17 mouse cellular contexts compared by ENCODE assay signal in genomic region chr11:50977216-50977615, GRCm38 (mm10). TPM values are rescaled to one million over a fixed set of nuclear protein-coding genes. Genes with fewer than 3 reads are reported as not detected.
DNase-seq lines count a peak whose midpoint lies in the region; ATAC-seq and TF ChIP-seq lines count a peak whose summit lies in the region.
"Had no signal": no experiment of that assay in that cellular context is flagged by ENCODE, and none has a peak within 500 bp of the region (broad histone marks: within the 10 kb centered on the region; RNA-seq: fewer than 3 reads in every experiment).

No protein-coding gene starts in this region.

- no peak for TF ChIP-seq CTCF in cerebellum, adult 2 months (IDR thresholded peaks at IDR 0.05; ENCODE audit: borderline replicate concordance, insufficient read depth, low read depth, low read length)
- TF ChIP-seq CTCF in liver, adult 2 months (IDR thresholded peaks at IDR 0.05; ENCODE audit: low read depth, low read length), result peak; percentile 24; the same call in 1 of the 2 replicates

- H3K4me1 ChIP-seq in cerebellum, adult 2 months (ENCODE audit: control insufficient read depth, insufficient read depth, low read length), result no peaks in the 10 kb centered on the region
- no peaks in the 10 kb centered on the region for H3K4me1 ChIP-seq in liver, adult 2 months (ENCODE audit: control insufficient read depth, insufficient read depth, low read length)
- H3K4me1 ChIP-seq in liver, embryonic 12.5 days, result no peaks in the 10 kb centered on the region
- H3K4me1 ChIP-seq: embryonic facial prominence, embryonic 13.5 days; forebrain, embryonic 13.5 days; liver, embryonic 13.5 days had no signal

- no peaks in the 10 kb centered on the region for H3K27me3 ChIP-seq in cerebellum, adult 2 months (ENCODE audit: control insufficient read depth, insufficient read depth, low read length)
- 0 out of 2 replicates have a peak, but pooled peaks cover 2% of the 10 kb centered on the region for H3K27me3 ChIP-seq in liver, adult 2 months (ENCODE audit: control insufficient read depth, insufficient read depth, low read length)
- H3K27me3 ChIP-seq in liver, embryonic 12.5 days (replicated peaks), result no peaks in the 10 kb centered on the region
- H3K27me3 ChIP-seq: embryonic facial prominence, embryonic 13.5 days; forebrain, embryonic 13.5 days; liver, embryonic 13.5 days had no signal

- no peaks in the 10 kb centered on the region for H3K9me3 ChIP-seq in liver, embryonic 12.5 days (replicated peaks)
- H3K9me3 ChIP-seq: embryonic facial prominence, embryonic 13.5 days; forebrain, embryonic 13.5 days; liver, embryonic 13.5 days had no signal

- no peak overlapping the region for H3K27ac ChIP-seq in cerebellum, adult 2 months (ENCODE audit: insufficient read depth, low read length)
- no peak overlapping the region for H3K27ac ChIP-seq in liver, adult 2 months (replicated peaks; ENCODE audit: insufficient read depth, low read depth, low read length)
- H3K27ac ChIP-seq in liver, embryonic 12.5 days, result no peak overlapping the region
- H3K27ac ChIP-seq: embryonic facial prominence, embryonic 13.5 days; forebrain, embryonic 13.5 days; liver, embryonic 13.5 days had no signal

- no peak overlapping the region for H3K4me2 ChIP-seq in liver, embryonic 12.5 days
- H3K4me2 ChIP-seq: embryonic facial prominence, embryonic 13.5 days; forebrain, embryonic 13.5 days; liver, embryonic 13.5 days had no signal

- DNase-seq in cerebellum, postnatal 14 days, result peak; percentile 2 to 9
- no peak for DNase-seq in cerebellum, adult 2 months
- no peak for DNase-seq in liver, adult 2 months (ENCODE audit: extremely low read depth, low read depth, low spot score)
- DNase-seq in adrenal gland, adult 8-10 months, result peak; percentile 13
- DNase-seq in retina, postnatal 1 day, result peak; percentile 33
- no peak for DNase-seq in layer of hippocampus, adult 9-10 months (ENCODE audit: low spot score)
- DNase-seq: B cell, adult 2 months; liver, embryonic 13.5 days had no signal

- no peak for ATAC-seq in liver, embryonic 12.5 days
- ATAC-seq in megakaryocyte-erythroid progenitor cell, adult 5-6 weeks (replicated peaks; ENCODE audit: low FRiP score, low TSS enrichment, poor library complexity, severe bottlenecking), result no peak
- ATAC-seq: forebrain, embryonic 13.5 days had no signal

- no peak overlapping the region for H3K9ac ChIP-seq in liver, adult 2 months (ENCODE audit: low read depth, low read length)
- H3K9ac ChIP-seq in liver, embryonic 12.5 days, result no peak overlapping the region
- H3K9ac ChIP-seq: embryonic facial prominence, embryonic 13.5 days; forebrain, embryonic 13.5 days; liver, embryonic 13.5 days had no signal

- H3K4me3 ChIP-seq in cerebellum, adult 2 months (replicated peaks; ENCODE audit: insufficient read depth, low read depth, low read length), result no peak overlapping the region
- H3K4me3 ChIP-seq in liver, adult 2 months (ENCODE audit: insufficient read depth, low read depth, low read length), result no peak overlapping the region
- no peak overlapping the region for H3K4me3 ChIP-seq in liver, embryonic 12.5 days
- H3K4me3 ChIP-seq: embryonic facial prominence, embryonic 13.5 days; forebrain, embryonic 13.5 days; liver, embryonic 13.5 days; myocyte had no signal

- 58% methylated on average over 4 of the region's 4 CpGs for WGBS in cerebellum, adult 2 months
- 67% methylated on average over 4 of the region's 4 CpGs for WGBS in liver, adult 2 months
- WGBS in liver, embryonic 12.5 days (ENCODE audit: insufficient replicate concordance), result 53% methylated on average over 4 of the region's 4 CpGs

- no peaks in the 10 kb centered on the region for H3K36me3 ChIP-seq in liver, adult 2 months (ENCODE audit: control insufficient read depth, insufficient read depth, low read length)
- no peaks in the 10 kb centered on the region for H3K36me3 ChIP-seq in liver, embryonic 12.5 days
- H3K36me3 ChIP-seq: embryonic facial prominence, embryonic 13.5 days; liver, embryonic 13.5 days had no signal

- no peak for TF ChIP-seq POLR2A in cerebellum, adult 2 months (IDR thresholded peaks at IDR 0.05; ENCODE audit: borderline replicate concordance, insufficient read depth, low read length)
- no peak for TF ChIP-seq POLR2A in liver, adult 2 months (IDR thresholded peaks at IDR 0.05; ENCODE audit: extremely low read depth, insufficient read depth, low read length)

- no peaks in the 10 kb centered on the region for H3K79me2 ChIP-seq in liver, adult 2 months (ENCODE audit: control insufficient read depth, insufficient read depth, low read length)

RNA-seq across cellular contexts. Expression of gene Olfr1377, which starts 4.6 kb away (rescaled TPM):
- polyA plus RNA-seq in cerebellum, adult 2 months (2012; rRNA removed), result not detected in 2 replicates
- total RNA-seq in liver, adult 2 months (2014; rRNA removed), result not detected in 2 replicates
- polyA plus RNA-seq in liver, adult 2 months (2012; rRNA removed), result not detected in 2 replicates
- polyA plus RNA-seq in liver, embryonic 12.5 days (2016; fragmentation: Nextera tagmentation; extraction: Ambion mirVana), result not detected in 2 replicates
- not detected for total RNA-seq in adrenal gland, adult 8-10 months (2022)
- not detected in 2 replicates for total RNA-seq in megakaryocyte-erythroid progenitor cell, adult 5-6 weeks (2014; fragmentation: Nextera tagmentation)
- total RNA-seq in megakaryocyte-erythroid progenitor cell, adult 5-6 weeks (2017), result not detected in 2 replicates
- total RNA-seq: heart, postnatal 25 days; left cerebral cortex, adult 18-20 months had no signal
- polyA plus RNA-seq: embryonic facial prominence, embryonic 13.5 days; forebrain, embryonic 13.5 days; gonadal fat pad, adult 2 months; kidney, embryonic 14.5 days; liver, embryonic 13.5 days; myocyte had no signal

RNA-seq across cellular contexts. Expression of gene Olfr1378, which starts 10.9 kb away (rescaled TPM):
- polyA plus RNA-seq in cerebellum, adult 2 months (2012; rRNA removed), result not detected in 2 replicates
- not detected in 2 replicates for total RNA-seq in liver, adult 2 months (2014; rRNA removed)
- not detected in 2 replicates for polyA plus RNA-seq in liver, adult 2 months (2012; rRNA removed)
- polyA plus RNA-seq in liver, embryonic 12.5 days (2016; fragmentation: Nextera tagmentation; extraction: Ambion mirVana), result not detected in 2 replicates
- not detected for total RNA-seq in adrenal gland, adult 8-10 months (2022)
- not detected in 2 replicates for total RNA-seq in megakaryocyte-erythroid progenitor cell, adult 5-6 weeks (2014; fragmentation: Nextera tagmentation)
- not detected in 2 replicates for total RNA-seq in megakaryocyte-erythroid progenitor cell, adult 5-6 weeks (2017)
- total RNA-seq: heart, postnatal 25 days; left cerebral cortex, adult 18-20 months had no signal
- polyA plus RNA-seq: embryonic facial prominence, embryonic 13.5 days; forebrain, embryonic 13.5 days; gonadal fat pad, adult 2 months; kidney, embryonic 14.5 days; liver, embryonic 13.5 days; myocyte had no signal

RNA-seq across cellular contexts. Expression of gene Prop1, which starts 23.7 kb away (rescaled TPM):
- not detected in 2 replicates for polyA plus RNA-seq in cerebellum, adult 2 months (2012; rRNA removed)
- not detected in 2 replicates for total RNA-seq in liver, adult 2 months (2014; rRNA removed)
- polyA plus RNA-seq in liver, adult 2 months (2012; rRNA removed), result not detected in 2 replicates
- polyA plus RNA-seq in liver, embryonic 12.5 days (2016; fragmentation: Nextera tagmentation; extraction: Ambion mirVana), result not detected in 2 replicates
- total RNA-seq in adrenal gland, adult 8-10 months (2022), result not detected
- not detected in 2 replicates for total RNA-seq in megakaryocyte-erythroid progenitor cell, adult 5-6 weeks (2014; fragmentation: Nextera tagmentation)
- not detected in 2 replicates for total RNA-seq in megakaryocyte-erythroid progenitor cell, adult 5-6 weeks (2017)
- total RNA-seq: heart, postnatal 25 days; left cerebral cortex, adult 18-20 months had no signal
- polyA plus RNA-seq: embryonic facial prominence, embryonic 13.5 days; forebrain, embryonic 13.5 days; gonadal fat pad, adult 2 months; kidney, embryonic 14.5 days; liver, embryonic 13.5 days; myocyte had no signal

RNA-seq across cellular contexts. Expression of gene Olfr51, which starts 26.2 kb away (rescaled TPM):
- polyA plus RNA-seq in cerebellum, adult 2 months (2012; rRNA removed), result not detected in 2 replicates
- total RNA-seq in liver, adult 2 months (2014; rRNA removed), result not detected in 2 replicates
- not detected in 2 replicates for polyA plus RNA-seq in liver, adult 2 months (2012; rRNA removed)
- not detected in 2 replicates for polyA plus RNA-seq in liver, embryonic 12.5 days (2016; fragmentation: Nextera tagmentation; extraction: Ambion mirVana)
- not detected for total RNA-seq in adrenal gland, adult 8-10 months (2022)
- not detected in 2 replicates for total RNA-seq in megakaryocyte-erythroid progenitor cell, adult 5-6 weeks (2014; fragmentation: Nextera tagmentation)
- not detected in 2 replicates for total RNA-seq in megakaryocyte-erythroid progenitor cell, adult 5-6 weeks (2017)
- total RNA-seq: heart, postnatal 25 days; left cerebral cortex, adult 18-20 months had no signal
- polyA plus RNA-seq: embryonic facial prominence, embryonic 13.5 days; forebrain, embryonic 13.5 days; gonadal fat pad, adult 2 months; kidney, embryonic 14.5 days; liver, embryonic 13.5 days; myocyte had no signal

RNA-seq across cellular contexts. Expression of gene 4933414I15Rik, which starts 33.7 kb away (rescaled TPM):
- not detected in 2 replicates for polyA plus RNA-seq in cerebellum, adult 2 months (2012; rRNA removed)
- total RNA-seq in liver, adult 2 months (2014; rRNA removed), result not detected in 2 replicates
- not detected in 2 replicates for polyA plus RNA-seq in liver, adult 2 months (2012; rRNA removed)
- not detected in 2 replicates for polyA plus RNA-seq in liver, embryonic 12.5 days (2016; fragmentation: Nextera tagmentation; extraction: Ambion mirVana)
- not detected for total RNA-seq in adrenal gland, adult 8-10 months (2022)
- not detected in 2 replicates for total RNA-seq in megakaryocyte-erythroid progenitor cell, adult 5-6 weeks (2014; fragmentation: Nextera tagmentation)
- not detected in 2 replicates for total RNA-seq in megakaryocyte-erythroid progenitor cell, adult 5-6 weeks (2017)
- total RNA-seq: heart, postnatal 25 days; left cerebral cortex, adult 18-20 months had no signal
- polyA plus RNA-seq: embryonic facial prominence, embryonic 13.5 days; forebrain, embryonic 13.5 days; kidney, embryonic 14.5 days; liver, embryonic 13.5 days; myocyte had no signal

Comparison
In these comparisons a context has a peak if more than half of its experiments do, and no peak if none do; other contexts are left out.
1. DNase-seq: peak in cerebellum, postnatal 14 days (2 of 2), adrenal gland, adult 8-10 months (single experiment) and retina, postnatal 1 day (single experiment); none in cerebellum, adult 2 months (0 of 2), liver, adult 2 months (single experiment) and layer of hippocampus, adult 9-10 months (single experiment).